Mouse (Mus musculus): ENCODE data around the gene Letm1. TPM values are rescaled to one million over a fixed set of nuclear protein-coding genes. Genes with fewer than 3 reads are reported as not detected.

Letm1 gene
- polyA plus RNA-seq, 2 experiments from 2014 or later: 18.0 to 22.2 TPM

DNA sequence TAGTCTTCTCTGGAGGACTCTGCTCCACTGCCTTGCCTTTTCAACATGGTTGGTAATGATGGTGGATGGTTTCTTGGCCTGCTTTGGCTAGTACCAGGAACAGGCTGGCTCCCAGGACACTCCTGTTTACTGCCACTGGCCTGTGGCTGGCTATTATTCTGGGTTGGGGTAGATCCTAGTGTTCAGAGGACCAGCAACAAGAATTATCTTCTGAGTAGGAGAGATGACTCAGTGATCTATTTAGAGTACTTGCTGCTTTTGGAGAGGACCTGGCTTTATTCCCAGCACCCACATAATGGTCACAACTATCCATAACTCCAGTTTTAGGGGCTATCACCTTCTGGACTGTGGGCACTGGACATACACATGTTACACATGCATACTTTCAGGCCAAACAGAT is 44.3 kb downstream of the Letm1 start:
- ATAC-seq: no peak

DNA sequence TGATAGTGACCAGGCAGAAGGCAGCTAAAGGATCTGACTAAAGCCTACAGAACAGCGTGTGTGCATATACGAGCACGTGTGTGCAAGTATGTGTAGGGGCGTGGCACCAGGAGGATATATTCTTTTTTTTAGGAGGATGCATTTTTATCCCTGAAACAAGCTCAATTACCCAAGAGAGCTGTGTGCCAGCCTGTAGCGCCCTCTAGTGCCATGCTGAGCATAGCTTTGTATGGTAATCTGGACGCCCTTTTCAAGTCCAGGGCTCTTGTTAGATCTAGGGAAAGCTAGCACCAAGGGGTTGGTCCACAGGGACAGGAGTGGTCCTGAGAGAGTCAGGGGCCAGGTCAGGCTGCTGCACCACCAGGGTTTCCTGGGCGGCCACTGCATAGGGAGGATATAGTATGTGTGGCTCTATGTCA is 44.7 kb downstream of the Letm1 start:
- no peak for ATAC-seq

DNA sequence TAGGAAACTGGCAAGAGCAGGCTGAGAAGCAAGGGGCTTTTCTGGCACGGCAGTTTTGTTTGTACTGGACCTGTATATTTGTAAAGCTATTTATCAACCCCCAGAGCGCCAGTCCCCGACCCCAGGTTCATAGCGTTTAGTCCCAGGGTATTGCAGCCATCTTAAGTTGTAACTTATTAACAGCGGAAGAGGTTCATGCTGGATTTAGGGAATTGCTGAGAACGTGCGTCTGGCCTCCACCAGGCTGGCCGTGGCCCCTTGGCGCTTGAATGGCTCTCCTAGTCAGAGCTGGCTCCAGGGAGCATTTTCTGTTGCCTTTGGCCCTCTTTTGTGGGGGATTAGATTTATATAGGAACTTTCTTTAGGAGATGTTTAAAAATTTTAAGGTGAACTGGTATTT is 46.4 kb downstream of the Letm1 start:
- ATAC-seq: no peak

DNA sequence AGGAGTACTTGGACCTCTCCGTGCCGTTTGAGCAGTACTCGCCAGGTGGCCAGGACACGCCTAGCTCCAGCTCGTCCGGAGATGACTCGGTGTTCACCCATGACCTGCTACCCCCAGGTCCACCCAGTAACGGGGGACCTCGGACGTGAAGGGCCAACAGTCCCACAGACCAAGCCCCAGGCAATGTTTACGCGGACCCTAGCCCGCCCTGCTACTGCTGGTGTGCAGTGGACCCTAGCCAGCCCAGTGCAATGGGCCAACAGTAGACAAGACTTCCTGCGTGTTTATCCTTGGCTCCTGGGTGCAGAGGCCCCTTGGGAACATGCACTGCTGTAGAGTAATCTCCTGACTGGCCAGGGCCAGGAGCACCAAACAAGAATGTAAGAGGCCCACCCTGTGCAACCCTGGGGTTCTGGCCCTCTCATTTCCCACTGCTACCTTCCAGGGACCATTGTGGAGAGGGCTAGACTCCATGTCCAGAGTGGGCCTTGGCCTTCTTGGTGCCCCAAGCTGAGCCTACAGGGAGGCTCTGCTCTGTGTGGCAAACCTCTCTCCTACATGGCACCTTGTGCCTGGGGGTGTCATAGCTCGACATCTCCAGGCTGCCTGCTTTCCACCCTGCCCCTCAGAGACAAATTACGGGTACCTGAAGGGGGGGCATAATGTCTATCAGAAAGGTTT is 47.1 kb downstream of the Letm1 start:
- no peak for ATAC-seq

DNA sequence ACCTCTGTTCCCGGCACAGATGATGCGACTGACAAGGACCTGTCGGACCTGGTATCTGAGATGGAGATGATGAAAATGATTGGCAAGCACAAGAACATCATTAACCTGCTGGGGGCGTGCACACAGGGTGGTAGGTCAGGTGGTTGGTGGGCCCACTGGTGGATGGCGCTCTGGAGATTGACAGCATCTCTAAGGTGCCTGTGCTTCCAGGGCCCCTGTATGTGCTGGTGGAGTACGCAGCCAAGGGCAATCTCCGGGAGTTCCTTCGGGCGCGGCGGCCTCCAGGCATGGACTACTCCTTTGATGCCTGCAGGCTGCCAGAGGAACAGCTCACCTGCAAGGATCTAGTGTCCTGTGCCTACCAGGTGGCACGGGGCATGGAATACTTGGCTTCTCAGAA is 48.8 kb downstream of the Letm1 start:
- no peak for ATAC-seq

DNA sequence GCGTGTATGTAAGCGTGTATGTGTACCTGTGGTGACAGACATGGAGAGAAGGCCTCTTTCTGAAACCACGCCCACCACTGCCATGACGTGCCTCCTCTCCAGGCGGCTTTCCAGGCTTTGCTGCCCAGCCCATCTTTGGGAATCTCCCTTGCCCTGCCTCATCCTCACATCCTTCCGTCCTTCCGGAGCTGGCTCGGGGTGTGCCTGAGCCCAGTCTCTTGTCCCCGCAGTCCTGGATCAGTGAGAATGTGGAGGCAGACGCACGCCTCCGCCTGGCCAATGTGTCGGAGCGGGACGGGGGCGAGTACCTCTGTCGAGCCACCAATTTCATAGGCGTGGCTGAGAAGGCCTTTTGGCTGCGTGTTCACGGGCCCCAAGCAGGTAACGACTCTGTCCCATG is 51.6 kb downstream of the Letm1 start:
- no peak for ATAC-seq

DNA sequence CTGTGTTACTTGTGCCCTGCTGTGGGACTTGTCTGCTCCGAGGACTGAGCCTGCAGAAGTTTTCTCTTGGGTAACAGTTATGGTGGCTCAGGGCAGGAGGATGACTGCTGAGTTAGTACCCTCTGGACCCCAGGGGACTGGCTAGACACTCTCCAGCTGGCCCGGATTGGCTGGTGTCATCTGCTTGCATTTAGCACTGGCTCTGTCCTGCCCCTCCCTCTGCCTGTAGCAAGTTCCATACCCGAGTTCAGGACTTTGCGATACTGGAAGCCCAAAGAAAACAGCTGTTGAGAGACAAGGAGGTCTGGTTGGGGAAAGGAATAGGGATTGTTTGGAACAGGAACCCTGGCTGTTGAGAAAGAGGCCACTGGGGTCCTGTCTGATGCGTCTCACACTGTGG is 52.1 kb downstream of the Letm1 start:
- ATAC-seq: no peak

DNA sequence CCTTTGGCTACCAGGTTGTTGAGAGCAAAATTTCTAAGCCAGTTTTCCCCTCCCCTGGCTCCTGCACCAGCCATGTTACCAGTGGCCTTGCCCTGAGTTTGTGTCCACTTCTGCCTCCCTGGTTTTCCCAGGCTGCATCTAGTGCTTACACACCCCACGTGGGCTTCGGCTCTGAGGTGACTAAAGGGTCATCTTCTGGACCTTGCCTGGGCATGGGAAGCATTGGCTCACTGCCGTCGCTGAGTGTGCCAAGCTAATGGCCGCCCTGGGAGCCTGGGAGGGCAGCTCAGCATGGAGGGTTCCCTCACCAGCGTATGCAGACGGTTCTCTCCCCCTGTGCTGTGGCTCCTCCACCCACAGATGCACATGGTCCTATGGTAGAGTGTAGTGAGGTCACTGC is 53.8 kb downstream of the Letm1 start:
- no peak for ATAC-seq

DNA sequence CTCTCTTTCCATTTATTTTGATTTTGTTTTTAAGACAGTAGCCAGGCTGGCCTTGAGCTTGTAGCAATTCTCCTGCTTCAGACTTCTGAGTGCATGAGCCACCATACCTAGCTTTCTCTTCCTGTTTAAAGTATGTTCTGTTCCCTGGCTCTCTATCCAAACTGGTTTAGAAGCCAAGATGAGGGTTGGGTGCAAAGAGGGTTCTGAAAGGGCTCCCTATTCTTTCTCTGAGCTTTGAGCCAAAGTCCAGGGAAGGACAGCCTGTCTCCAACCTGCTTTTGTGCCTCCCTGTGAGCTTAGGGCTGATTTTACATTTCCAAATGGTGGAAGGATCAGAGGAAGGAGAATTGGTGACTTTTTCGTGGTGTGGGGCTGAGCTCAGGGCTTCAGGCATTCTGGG is 55.7 kb downstream of the Letm1 start:
- no peak for ATAC-seq

DNA sequence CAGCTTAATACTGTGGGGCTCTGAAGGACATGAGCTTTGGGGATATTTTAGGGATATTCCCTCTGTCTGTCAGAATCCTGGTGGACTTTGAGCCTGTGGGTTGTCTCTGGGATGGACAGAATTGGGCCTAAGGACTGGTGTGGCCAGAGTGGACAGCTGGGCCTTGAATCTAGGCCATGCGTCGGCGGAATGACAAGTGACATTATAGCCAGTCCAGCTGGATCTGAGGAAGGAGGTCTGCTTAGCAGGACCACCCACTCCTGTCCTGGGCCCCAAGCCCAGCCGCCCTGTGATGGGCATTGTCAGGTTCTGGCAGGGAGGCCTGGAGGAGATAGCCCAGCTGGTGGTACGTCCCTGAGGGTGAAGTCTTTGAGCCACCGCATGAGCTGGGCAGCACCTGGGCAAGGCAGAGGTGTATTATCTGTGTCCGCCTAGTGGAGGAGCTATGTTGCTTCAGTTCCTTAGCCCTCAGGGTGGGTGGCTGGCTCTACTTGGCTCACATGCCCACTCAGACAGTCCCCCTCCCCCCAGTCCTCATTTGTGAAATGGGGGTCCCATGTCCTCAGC is 56.5 kb downstream of the Letm1 start:
- ATAC-seq: no peak

DNA sequence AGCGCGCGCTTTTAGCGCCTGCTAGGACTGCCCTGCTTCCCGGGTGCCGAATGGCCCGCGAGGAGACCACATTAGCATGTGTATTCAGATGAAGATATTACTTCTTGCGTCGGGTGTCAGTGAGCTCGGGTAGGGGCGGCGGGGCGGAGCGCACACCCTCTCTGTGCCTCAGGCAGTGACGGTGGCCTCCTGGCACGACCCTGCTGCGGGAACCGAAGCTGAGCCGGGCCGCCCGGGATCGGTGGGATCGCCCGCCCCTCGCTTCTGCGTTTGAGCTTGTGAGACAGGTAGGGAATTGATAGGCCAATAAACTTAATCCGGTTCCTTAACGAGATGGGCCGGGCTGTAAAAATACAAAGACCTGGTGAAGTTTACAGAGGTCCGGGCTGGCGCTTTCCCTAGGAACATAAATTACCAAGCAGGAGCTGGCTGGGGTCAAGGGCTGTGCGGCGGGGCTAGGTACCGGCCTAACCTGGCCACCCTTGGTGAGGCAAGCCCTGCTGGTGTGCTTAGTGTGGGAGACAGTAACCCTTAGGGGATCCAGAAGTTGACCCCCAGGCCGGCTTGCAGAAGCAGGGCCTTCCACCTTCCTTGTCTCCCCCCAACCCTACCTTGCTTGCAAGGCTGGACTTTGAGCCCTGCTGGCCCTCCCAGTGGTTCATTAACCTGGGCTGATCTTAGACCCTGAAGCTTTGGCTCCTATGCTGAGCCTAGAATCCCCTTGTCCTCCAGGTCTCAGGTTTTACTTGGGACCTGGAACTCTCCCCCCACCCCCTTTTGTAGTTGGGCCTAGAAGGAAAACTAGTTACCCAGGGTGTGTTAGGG is 58.8 kb downstream of the Letm1 start:
- no peak for ATAC-seq

DNA sequence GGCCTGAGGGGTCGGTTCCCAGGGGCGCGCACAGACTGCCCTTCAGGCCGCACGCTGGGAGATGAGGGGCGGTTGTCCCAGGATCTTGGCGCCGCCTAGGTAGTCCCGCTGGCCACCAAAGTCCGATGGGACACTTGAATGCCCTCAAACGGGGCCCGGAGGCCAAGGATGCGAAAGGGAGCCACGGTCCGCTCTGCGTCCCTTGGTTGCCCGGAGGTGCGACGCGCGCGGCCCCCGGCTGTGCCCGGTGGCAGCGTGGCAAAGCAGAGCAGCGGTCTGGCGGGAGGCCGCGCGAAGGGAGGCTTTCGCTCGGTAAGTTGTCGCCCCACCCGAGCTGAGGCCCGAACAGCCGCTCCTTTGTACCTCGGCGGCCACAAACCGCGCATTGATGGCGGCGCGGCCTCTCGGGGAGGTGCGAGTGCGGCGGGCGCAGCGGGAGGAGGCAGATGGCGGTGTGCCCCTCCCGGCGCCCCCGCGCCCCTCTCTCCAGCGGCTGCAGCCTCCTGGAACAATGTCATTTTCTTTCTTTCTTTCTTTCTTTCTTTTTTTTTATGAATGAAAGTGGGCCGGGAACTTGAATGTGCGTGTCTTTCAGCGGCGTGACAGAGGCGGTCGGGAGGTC is 59.5 kb downstream of the Letm1 start:
- no peak for ATAC-seq

DNA sequence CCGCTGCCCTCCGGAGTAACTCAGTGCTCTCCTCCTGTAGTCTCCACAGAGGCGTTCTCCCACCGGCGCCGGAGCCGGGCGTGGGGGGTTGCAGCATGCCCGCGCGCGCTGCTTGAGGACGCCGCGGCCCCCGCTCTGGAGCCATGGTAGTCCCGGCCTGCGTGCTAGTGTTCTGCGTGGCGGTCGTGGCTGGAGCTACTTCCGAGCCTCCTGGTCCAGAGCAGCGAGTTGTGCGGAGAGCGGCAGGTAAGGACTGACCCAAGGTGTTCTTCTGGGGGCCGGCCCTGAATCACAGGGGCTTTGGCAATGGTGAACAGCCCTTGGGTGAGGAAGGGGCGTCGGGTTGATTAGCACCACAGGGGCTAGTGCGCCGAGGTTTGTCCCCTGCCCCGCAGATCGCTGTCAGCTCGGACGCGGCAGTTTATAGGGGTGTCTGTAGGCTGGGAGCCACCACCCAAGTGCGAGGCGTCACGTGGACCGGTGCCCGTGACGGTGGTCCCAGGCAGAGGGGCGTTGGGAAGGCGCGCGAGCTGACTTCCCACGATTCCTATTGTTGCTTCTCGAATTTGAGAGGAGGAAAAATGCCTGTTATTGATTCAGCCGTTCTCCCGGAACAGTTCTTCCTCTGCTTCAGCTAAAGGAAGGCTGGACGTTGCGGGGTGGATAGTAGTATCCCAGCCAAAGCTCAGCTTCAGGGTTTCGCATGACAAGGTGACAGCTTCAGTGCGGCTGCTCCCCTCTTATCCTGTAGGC is 60.2 kb downstream of the Letm1 start:
- ATAC-seq: no peak

DNA sequence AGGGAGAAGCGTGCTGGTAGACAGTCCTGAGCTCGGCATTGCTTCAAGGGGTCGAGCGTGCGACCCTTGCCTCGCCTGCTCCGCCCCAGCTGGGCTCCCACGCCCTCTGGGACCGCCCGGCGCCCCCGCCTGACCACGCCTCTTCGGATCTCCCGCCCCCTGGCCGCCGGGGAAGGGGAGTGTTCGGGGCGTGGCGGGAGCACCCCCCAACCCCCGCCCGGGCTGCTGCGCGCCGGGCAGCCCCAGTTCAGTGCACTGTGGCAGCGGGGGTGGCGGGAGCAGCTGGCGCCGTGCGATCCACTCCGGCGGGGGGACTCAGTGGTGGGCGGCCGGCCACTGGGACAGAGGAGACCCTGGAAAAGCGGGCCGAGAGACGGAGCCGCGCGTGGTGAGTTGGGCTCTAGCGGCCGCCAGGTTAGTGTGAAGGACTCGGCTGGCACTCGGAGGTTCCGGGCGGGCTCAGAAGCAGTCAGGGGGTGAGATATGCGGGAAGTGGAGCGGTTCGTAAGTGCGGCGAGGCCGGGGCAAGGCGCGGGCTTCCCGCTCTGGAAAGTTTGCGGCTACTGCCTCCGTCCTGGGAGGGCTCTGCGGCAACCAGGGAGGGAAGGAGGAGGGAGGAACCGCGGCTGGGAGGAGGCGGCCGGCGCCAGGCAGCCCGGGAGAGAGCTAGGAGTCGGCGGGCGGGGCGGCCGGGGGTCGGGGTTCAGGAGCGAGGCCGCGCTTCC is 60.9 kb downstream of the Letm1 start, which contains the start of gene Fgfr3:
Gene Fgfr3 (plus strand): TSS at position 134 of the 725 bp plus-strand sequence.
- peak; percentile 36 for ATAC-seq

DNA sequence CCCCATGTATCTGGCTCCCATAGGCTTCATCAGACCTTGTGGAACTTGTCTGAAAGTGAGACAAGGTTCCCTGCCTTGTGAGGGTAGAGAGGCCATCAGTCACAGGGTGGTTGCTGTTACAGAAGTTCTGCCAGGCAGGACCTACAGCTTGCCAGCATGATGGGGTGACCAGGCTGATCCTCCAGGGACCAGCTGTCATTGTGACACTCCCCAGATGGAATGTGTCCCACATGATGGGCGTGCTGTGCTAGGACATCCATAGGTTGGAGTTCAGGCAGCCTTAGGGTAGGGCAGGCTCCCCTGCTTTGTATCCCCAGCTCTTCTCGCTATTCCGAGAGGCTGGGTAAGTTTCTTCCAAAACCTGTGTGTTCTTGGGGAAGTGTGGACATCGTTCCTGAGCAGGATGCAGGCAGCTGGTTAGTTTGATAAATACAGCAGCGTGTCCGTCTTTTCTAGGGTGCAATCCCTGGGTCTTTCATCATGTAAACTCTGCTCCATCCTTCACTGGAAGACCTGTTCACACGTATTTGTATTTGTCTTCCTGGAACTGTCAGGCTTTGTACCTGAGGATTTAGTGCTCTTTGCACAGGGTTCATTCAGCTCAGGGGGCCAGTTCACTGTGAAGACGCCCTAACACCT is 61.6 kb downstream of the Letm1 start:
- ATAC-seq: no peak

DNA sequence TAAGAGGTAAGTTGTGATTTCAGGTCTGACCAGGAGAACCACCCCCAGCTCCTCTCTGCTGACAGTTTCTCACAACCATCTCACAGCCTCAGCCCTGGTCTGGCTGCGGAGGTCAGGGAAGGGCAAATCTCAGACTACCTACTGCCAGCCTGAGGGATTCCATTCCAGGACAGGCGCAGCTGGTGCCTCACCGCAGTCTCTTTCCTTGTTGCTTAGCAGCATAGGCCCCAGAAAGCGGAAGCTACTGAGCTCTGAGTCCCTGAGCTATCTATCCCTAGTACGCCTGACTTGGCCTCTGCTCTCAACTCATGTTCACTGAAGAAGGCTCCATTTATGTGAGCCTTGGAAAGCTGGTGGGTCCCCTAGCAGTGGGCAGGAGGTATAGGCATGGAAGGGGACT is 64.2 kb downstream of the Letm1 start:
- ATAC-seq: no peak

DNA sequence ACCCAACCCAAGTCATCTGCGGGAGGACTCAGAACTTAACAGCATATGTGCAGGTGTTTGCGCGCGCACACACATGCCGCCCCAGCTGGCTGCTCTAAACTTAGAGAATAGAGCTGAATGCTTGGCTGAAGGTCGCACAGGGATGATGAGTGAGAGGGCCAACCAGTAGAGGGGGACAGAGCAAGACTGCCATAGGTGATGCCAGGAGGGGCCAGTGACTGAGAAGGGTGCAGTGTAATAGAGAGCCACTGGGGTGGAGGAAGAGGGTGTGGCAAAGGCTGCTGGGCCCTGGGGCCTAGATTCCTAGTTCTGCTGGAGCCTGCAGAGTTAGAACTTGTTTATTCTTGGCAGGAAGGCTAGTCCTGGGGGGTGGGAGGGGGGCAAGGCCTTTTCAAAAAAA is 66.2 kb downstream of the Letm1 start:
- ATAC-seq: no peak

DNA sequence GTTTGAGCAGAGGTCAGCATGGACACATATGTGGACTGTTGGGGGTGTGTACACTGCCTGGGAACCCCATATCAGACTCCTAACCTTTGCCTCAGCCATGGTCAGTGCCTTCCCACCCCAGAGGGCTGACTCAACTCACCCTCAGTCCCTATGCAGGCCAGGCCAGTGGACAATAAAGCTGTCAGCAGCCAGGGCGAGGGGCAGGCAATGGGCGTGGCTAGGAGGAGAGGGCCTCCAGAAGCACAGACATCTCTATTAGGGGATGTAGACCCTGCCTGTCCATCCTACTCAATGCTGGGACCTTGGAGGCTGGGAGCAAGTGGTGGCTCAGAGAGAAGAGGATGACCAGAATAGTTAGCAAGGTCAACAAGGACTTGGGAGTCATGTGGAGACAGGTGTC is 67.4 kb downstream of the Letm1 start:
- ATAC-seq: no peak

DNA sequence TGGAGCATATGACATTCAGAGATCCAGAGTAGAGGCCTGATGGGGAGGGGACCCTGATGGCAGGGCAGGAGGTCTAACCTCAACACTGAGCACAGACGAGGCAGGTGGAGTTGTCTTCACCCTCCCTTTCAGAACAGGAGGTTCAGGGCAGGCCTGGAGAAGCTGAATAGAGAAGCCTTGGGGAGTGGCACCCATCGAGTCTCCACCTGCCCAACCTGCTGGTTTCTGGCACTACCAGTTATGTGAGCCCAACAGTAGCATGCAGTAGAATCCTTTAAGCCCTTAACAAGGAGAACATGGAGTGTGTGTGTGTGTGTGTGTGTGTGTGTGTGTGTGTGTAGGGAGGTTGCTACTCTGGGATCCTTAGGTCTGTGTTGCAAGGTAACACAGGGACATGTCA is 70.1 kb downstream of the Letm1 start:
- no peak for ATAC-seq

DNA sequence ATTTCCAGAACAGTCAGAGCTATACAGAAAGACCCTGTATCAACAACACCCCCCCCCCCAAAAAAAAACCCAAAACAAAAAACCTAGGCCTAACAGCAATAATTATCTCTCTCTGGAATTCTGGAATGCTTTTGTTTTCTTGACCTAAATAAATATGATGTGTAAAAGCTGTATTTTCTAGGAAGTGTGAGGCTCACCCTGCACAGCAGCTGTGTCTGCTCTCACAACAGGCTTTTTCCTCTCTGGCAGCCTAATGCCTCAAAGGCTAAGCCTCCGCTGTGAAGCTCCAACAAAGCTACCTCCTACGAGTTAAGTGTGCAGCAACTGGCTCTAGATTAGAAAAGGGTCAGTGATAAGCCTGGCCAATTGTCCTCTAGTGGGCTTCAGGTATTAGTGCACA is 73.6 kb downstream of the Letm1 start:
- no peak for ATAC-seq

DNA sequence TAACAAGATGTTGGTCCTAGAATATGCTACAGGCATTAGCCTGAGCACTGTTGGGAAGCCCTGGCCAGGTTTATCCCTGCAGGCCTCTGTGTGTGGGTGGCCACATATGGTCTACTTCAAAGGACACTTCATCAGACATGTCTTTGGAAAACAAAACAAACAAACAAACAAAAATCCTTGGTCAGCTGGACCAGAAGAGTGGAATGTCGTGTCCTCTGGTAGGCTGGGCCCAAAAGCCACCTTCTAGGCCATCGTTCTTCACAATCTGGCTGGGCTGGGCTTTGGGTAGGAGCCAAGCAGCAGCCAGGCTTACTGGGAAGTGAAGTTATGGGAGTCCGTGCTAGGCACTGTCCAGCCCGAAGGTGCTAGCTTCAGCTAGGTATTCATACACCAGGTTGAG is 75.5 kb downstream of the Letm1 start:
- no peak for ATAC-seq

DNA sequence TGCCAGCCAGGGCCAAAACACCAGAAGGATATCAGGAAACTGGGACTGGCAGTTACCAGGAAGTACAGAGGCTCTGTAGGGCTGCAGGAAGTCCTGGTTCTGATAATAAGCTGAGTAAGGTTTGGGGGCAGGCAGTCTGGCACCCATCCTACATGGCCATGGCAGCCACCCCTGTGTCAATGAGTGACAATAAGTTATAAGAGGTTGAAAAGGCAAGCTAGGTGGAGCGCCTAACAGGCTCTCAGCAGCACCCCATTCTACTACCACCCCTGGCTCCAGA is 76.3 kb downstream of the Letm1 start:
- ATAC-seq: no peak

Data from activated CD4-positive, CD25-positive, alpha-beta regulatory T cell, adult 4 months (primary cell).